Comparison of ENCODE assay signal across 18 mouse cellular contexts in the genomic region with DNA sequence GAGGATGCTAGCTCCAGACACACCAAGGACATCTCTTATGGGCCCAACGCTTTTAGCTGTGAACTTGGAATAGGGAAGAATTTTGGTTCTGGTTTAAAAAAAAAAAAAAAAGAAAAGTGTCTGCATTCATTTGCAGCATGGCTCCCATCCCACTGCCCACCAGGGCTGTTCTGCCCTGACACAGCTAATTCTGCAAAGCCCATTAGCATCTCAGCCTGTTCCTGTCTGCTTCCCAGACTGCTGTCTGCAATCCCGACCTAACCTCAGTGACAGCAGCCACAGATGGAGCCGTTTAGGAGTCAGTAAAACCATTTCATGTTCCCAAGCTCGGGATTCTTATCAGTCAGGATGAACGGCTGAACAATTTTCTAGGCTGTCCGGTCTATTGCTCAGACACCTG.
DNase-seq lines count a peak whose midpoint lies in the region; ATAC-seq lines count a peak whose summit lies in the region.
"Had no signal": no experiment of that assay in that cellular context is flagged by ENCODE, and none has a peak within 500 bp of the region (broad histone marks: within the 10 kb centered on the region; RNA-seq: fewer than 3 reads in every experiment).

No protein-coding gene starts in this region.

- peak; percentile 46 to 61 for DNase-seq in cerebellum, postnatal 10 days
- no peak for DNase-seq in cerebellum, adult 8-10 months
- no peak for DNase-seq in frontal cortex, postnatal 10 days (ENCODE audit: low spot score in 2 of 2)
- DNase-seq in right cerebral cortex, adult 18-20 months, result peak; percentile 29
- DNase-seq in right cerebral cortex, postnatal 36 days (ENCODE audit: low spot score in 2 of 2), result no peak
- DNase-seq in heart, adult 9 months (ENCODE audit: low spot score in 2 of 2), result no peak
- DNase-seq: adrenal gland, adult 8-10 months; adrenal gland, postnatal 36 days; B cell, adult 2 months; cerebellum, adult 18-20 months; cerebellum, postnatal 25 days; gastrocnemius, postnatal 14 days; heart, adult 2 months had no signal

- ATAC-seq in frontal cortex, adult (ENCODE audit: low TSS enrichment), result peak; percentile 69
- ATAC-seq: CD4-positive, CD25-positive, alpha-beta regulatory T cell, adult 4 months; forebrain, embryonic 13.5 days; inflammation-experienced regulatory T-cells, adult 6 months; intestine, postnatal 0 days had no signal

Comparison
In these comparisons a context has a peak if more than half of its experiments do, and no peak if none do; other contexts are left out.
1. DNase-seq: peak in cerebellum, postnatal 10 days (2 of 2) and right cerebral cortex, adult 18-20 months (single experiment); none in cerebellum, adult 8-10 months (single experiment), frontal cortex, postnatal 10 days (0 of 2), right cerebral cortex, postnatal 36 days (0 of 2) and heart, adult 9 months (0 of 2).